Mouse (Mus musculus): ENCODE data around the gene Olfr62.

GRCm38 (mm10) chr4:118642346-118643190, 16.2 kb upstream of the Olfr62 start:
- no peak for TF ChIP-seq CTCF (IDR thresholded peaks at IDR 0.05; ENCODE audit: low read depth, low read length)
- TF ChIP-seq POLR2A (IDR thresholded peaks at IDR 0.05; ENCODE audit: borderline replicate concordance, low read depth, low read length) = no peak
